Mouse (Mus musculus) stomach, postnatal 0 days (tissue): ENCODE measurements at regions not wholly inside any gene's neighbourhood (a gene's known extent, or its start where the extent isn't known, plus 50 kb on each side); places are given as distances from the start of the nearest gene placed in this dataset.

Source experiments
- ATAC-seq: fragments of 200-750 bp; cut with Nextera tagmentation; 2 replicates; pipeline ENCODE4 v1.8.0; 2017; ENCODE audit not compliant: low FRiP score, low TSS enrichment
- DNase-seq: peaks from one replicate; pipeline ENCODE4 v3.0.0-alpha.2; 2016; ENCODE audit warnings: low spot score
- H3K27ac ChIP-seq: fragments of 300-500 bp; sonication (generic); replicated peaks from 2 replicates; pipeline ENCODE4 v1.5.1; 2014; ENCODE audit warnings: mild to moderate bottlenecking, control low read depth
- H3K27me3 ChIP-seq: fragments of 300-500 bp; sonication (generic); 2 replicates; pipeline ENCODE4 v1.6.1; 2014; ENCODE audit warnings: low read length; ENCODE audit not compliant: control insufficient read depth, insufficient read depth
- H3K36me3 ChIP-seq: fragments of 300-500 bp; sonication (generic); 2 replicates; pipeline ENCODE4 v1.6.1; 2014; ENCODE audit warnings: low read length, mixed read lengths; ENCODE audit not compliant: control insufficient read depth, insufficient read depth
- H3K4me1 ChIP-seq: fragments of 300-500 bp; sonication (generic); replicated peaks from 2 replicates; pipeline ENCODE4 v1.6.1; 2014; ENCODE audit warnings: antibody characterized with exemption; ENCODE audit not compliant: control insufficient read depth, insufficient read depth
- H3K4me2 ChIP-seq: fragments of 300-500 bp; sonication (generic); replicated peaks from 2 replicates; pipeline ENCODE4 v1.6.1; 2014; ENCODE audit warnings: low read depth, mild to moderate bottlenecking, control low read depth, moderate library complexity
- H3K4me3 ChIP-seq: fragments of 300-500 bp; sonication (generic); 2 replicates; pipeline ENCODE4 v1.5.1; 2014; ENCODE audit warnings: low read depth, low read length, control low read depth
- H3K9ac ChIP-seq: fragments of 300-500 bp; sonication (generic); 2 replicates; pipeline ENCODE4 v1.6.1; 2014; ENCODE audit warnings: mild to moderate bottlenecking, low read length, control low read depth, mixed read lengths
- H3K9me3 ChIP-seq: fragments of 300-500 bp; sonication (generic); 2 replicates; pipeline ENCODE4 v1.6.1; 2016; ENCODE audit warnings: low read length; ENCODE audit not compliant: control insufficient read depth
- CTCF ChIP-seq: IDR thresholded peaks from 2 replicates; pipeline ENCODE4 v1.5.1; 2016; ENCODE audit warnings: antibody characterized with exemption, low read depth, mild to moderate bottlenecking, moderate library complexity
- EP300 ChIP-seq: optimal IDR thresholded peaks from 2 replicates; pipeline ENCODE3; 2016; ENCODE audit warnings: antibody characterized with exemption
- WGBS: fragments of 180-500 bp; shearing (Covaris S2); extraction: QIAGEN DNeasy Blood & Tissue Kit; methylation state at CpG from one replicate; pipeline ENCODE4 v1.1.7; 2014; 5-methylcytosine and 5-hydroxymethylcytosine counted together

GRCm38 (mm10) chr6:31293008-31293407, 105.5 kb upstream of the Mkln1 start:
- 40% methylated on average over 7 of the region's 7 CpGs for WGBS
- DNase-seq, result no peak
- no peaks in the 10 kb centered on the region for H3K36me3 ChIP-seq
- no peak for TF ChIP-seq EP300
- TF ChIP-seq CTCF, result no peak
- H3K4me2 ChIP-seq, result no peak overlapping the region
- H3K27ac ChIP-seq, result no peak overlapping the region
- H3K9me3 ChIP-seq, result no peaks in the 10 kb centered on the region
- no peak overlapping the region for H3K4me3 ChIP-seq
- no peaks in the 10 kb centered on the region for H3K4me1 ChIP-seq
- no peak overlapping the region for H3K9ac ChIP-seq
- no peaks in the 10 kb centered on the region for H3K27me3 ChIP-seq
- ATAC-seq, result no peak

GRCm38 (mm10) chr6:31299395-31299794, 99.1 kb upstream of the Mkln1 start:
- H3K27me3 ChIP-seq, result no peaks in the 10 kb centered on the region
- ATAC-seq, result no peak

GRCm38 (mm10) chr6:31305736-31306135, 92.8 kb upstream of the Mkln1 start:
- H3K27ac ChIP-seq, result no peak overlapping the region
- WGBS, result 49% methylated on average over 5 of the region's 5 CpGs

More at GRCm38 (mm10) chr6:31299395-31299794, 99.1 kb upstream of the Mkln1 start:
- Histone ChIP-seq H3K4me2 (no peak overlapping the region), H3K4me1 (no peaks in the 10 kb centered on the region), H3K36me3 (no peaks in the 10 kb centered on the region), H3K9me3 (no peaks in the 10 kb centered on the region), H3K27ac (no peak overlapping the region), H3K9ac (no peak overlapping the region), H3K4me3 (no peak overlapping the region)
- TF ChIP-seq EP300 (no peak), CTCF (no peak)
- 63% methylated on average over 7 of the region's 7 CpGs for WGBS
- DNase-seq, result no peak

GRCm38 (mm10) chr6:31307047-31307633, 91.4 kb upstream of the Mkln1 start:
- Histone ChIP-seq H3K4me3 (no peak overlapping the region), H3K9me3 (no peaks in the 10 kb centered on the region), H3K4me2 (no peak overlapping the region), H3K4me1 (no peaks in the 10 kb centered on the region), H3K36me3 (no peaks in the 10 kb centered on the region), H3K27me3 (no peaks in the 10 kb centered on the region), H3K9ac (no peak overlapping the region), H3K27ac (no peak overlapping the region)
- ATAC-seq (no peak), DNase-seq (no peak)
- 50% methylated on average over 5 of the region's 5 CpGs for WGBS
- TF ChIP-seq CTCF, result no peak
- TF ChIP-seq EP300, result no peak

More at GRCm38 (mm10) chr6:31305736-31306135, 92.8 kb upstream of the Mkln1 start:
- no peaks in the 10 kb centered on the region for H3K36me3 ChIP-seq
- H3K4me3 ChIP-seq, result no peak overlapping the region
- no peak for TF ChIP-seq EP300
- TF ChIP-seq CTCF, result no peak
- no peaks in the 10 kb centered on the region for H3K9me3 ChIP-seq
- H3K4me2 ChIP-seq, result no peak overlapping the region
- ATAC-seq (no peak), DNase-seq (no peak)
- no peaks in the 10 kb centered on the region for H3K27me3 ChIP-seq
- no peak overlapping the region for H3K9ac ChIP-seq
- H3K4me1 ChIP-seq, result no peaks in the 10 kb centered on the region

GRCm38 (mm10) chr6:31307899-31308298, 90.6 kb upstream of the Mkln1 start:
- H3K36me3 ChIP-seq, result no peaks in the 10 kb centered on the region
- no peaks in the 10 kb centered on the region for H3K27me3 ChIP-seq
- no peak for DNase-seq
- no peak overlapping the region for H3K27ac ChIP-seq
- no peak for ATAC-seq
- no peak overlapping the region for H3K4me3 ChIP-seq
- no peak overlapping the region for H3K9ac ChIP-seq
- TF ChIP-seq CTCF (no peak), EP300 (no peak)
- WGBS, result 19% methylated on average over 4 of the region's 4 CpGs
- no peaks in the 10 kb centered on the region for H3K9me3 ChIP-seq
- H3K4me2 ChIP-seq, result no peak overlapping the region
- no peaks in the 10 kb centered on the region for H3K4me1 ChIP-seq

- H3K27me3 ChIP-seq, result no peaks in the 10 kb centered on the region
- TF ChIP-seq CTCF, result no peak
- no peak for TF ChIP-seq EP300
- no peak overlapping the region for H3K4me2 ChIP-seq
- ATAC-seq (no peak), DNase-seq (no peak)
- no peak overlapping the region for H3K27ac ChIP-seq
- no peaks in the 10 kb centered on the region for H3K4me1 ChIP-seq
- H3K36me3 ChIP-seq, result no peaks in the 10 kb centered on the region
- H3K9ac ChIP-seq, result no peak overlapping the region
- H3K9me3 ChIP-seq, result no peaks in the 10 kb centered on the region
- 74% methylated on average over 5 of the region's 5 CpGs for WGBS
- H3K4me3 ChIP-seq, result no peak overlapping the region
Observed at GRCm38 (mm10) chr6:31310660-31311059, 87.9 kb upstream of the Mkln1 start.
